Mouse (Mus musculus) limb, embryonic 15.5 days (tissue): ENCODE data around the gene Gm10803. TPM values are rescaled to one million over a fixed set of nuclear protein-coding genes. Genes with fewer than 3 reads are reported as not detected.
"Not testable (repeated sequence)": the region's sequence is repeated elsewhere in the genome, so short reads cannot be mapped to it uniquely, and the experiment has no call there.

ENCODE experiments used
- ATAC-seq: fragments of 200-750 bp; cut with Nextera tagmentation; 2 replicates; pipeline ENCODE4 v1.8.0; 2017; ENCODE audit warnings: low read depth, moderate TSS enrichment; ENCODE audit not compliant: insufficient number of reproducible peaks, low FRiP score, low TSS enrichment
- H3K27ac ChIP-seq: fragments of 300-500 bp; sonication (generic); 2 replicates; pipeline ENCODE4 v1.5.1; 2015; ENCODE audit warnings: moderate library complexity, mild to moderate bottlenecking, inconsistent platforms
- H3K27me3 ChIP-seq: fragments of 300-500 bp; sonication (generic); 2 replicates; pipeline ENCODE4 v1.6.1; 2015; ENCODE audit warnings: inconsistent platforms
- H3K36me3 ChIP-seq: fragments of 300-500 bp; sonication (generic); 2 replicates; pipeline ENCODE4 v1.6.1; 2015; ENCODE audit warnings: inconsistent platforms
- H3K4me1 ChIP-seq: fragments of 300-500 bp; sonication (generic); 2 replicates; pipeline ENCODE4 v1.6.1; 2015; ENCODE audit warnings: inconsistent platforms
- H3K4me2 ChIP-seq: fragments of 300-500 bp; sonication (generic); 2 replicates; pipeline ENCODE4 v1.6.1; 2015; ENCODE audit warnings: mild to moderate bottlenecking, inconsistent platforms
- H3K4me3 ChIP-seq: fragments of 300-500 bp; sonication (generic); 2 replicates; pipeline ENCODE4 v1.5.1; 2015; ENCODE audit warnings: mild to moderate bottlenecking, inconsistent platforms
- H3K9ac ChIP-seq: fragments of 300-500 bp; sonication (generic); 2 replicates; pipeline ENCODE4 v1.6.1; 2015; ENCODE audit warnings: inconsistent platforms
- H3K9me3 ChIP-seq: fragments of 300-500 bp; sonication (generic); 2 replicates; pipeline ENCODE4 v1.6.1; 2016; ENCODE audit warnings: inconsistent platforms
- WGBS: fragments of 180-500 bp; shearing (Covaris S2); methylation state at CpG from one replicate; pipeline ENCODE4 v1.1.7; 2015; 5-methylcytosine and 5-hydroxymethylcytosine counted together
- polyA plus RNA-seq: library from polyadenylated mRNA; unstranded; fragments of >200 nt; fragmentation: Nextera tagmentation; extraction: Ambion mirVana; gene quantifications from 2 replicates; pipeline ENCODE4 v1.2.1, GENCODE M21; 2015

Gene Gm10803
- not detected in 2 replicates for polyA plus RNA-seq

- H3K27me3 ChIP-seq, ATAC-seq, H3K27ac ChIP-seq, H3K9ac ChIP-seq, H3K4me1 ChIP-seq, H3K9me3 ChIP-seq, H3K36me3 ChIP-seq, H3K4me3 ChIP-seq, H3K4me2 ChIP-seq: not testable (repeated sequence)
- WGBS: 88% methylated on average over 2 of the region's 2 CpGs
These were observed at the start of gene Gm10803 for GRCm38 (mm10) chr2:93560268-93560667. Gene Gm10803, plus strand, starts transcription at chr2:93560568.

GRCm38 (mm10) chr2:93510839-93511238 is 49.5 kb upstream of the Gm10803 start:
- ATAC-seq: no peak
- no peak overlapping the region for H3K4me3 ChIP-seq
- H3K9ac ChIP-seq: no peak overlapping the region
- 93% methylated on average over 1 of the region's 1 CpGs for WGBS
- no peaks in the 10 kb centered on the region for H3K27me3 ChIP-seq
- no peaks in the 10 kb centered on the region for H3K36me3 ChIP-seq
- no peaks in the 10 kb centered on the region for H3K9me3 ChIP-seq
- no peak overlapping the region for H3K4me2 ChIP-seq
- peaks cover 12% of the 10 kb centered on the region for H3K4me1 ChIP-seq
- H3K27ac ChIP-seq: no peak overlapping the region

GRCm38 (mm10) chr2:93512130-93512529 is 48.2 kb upstream of the Gm10803 start:
- Histone ChIP-seq H3K9ac (no peak overlapping the region), H3K27me3 (no peaks in the 10 kb centered on the region), H3K4me3 (no peak overlapping the region), H3K36me3 (no peaks in the 10 kb centered on the region), H3K4me1 (peaks cover 14% of the 10 kb centered on the region), H3K27ac (no peak overlapping the region), H3K9me3 (no peaks in the 10 kb centered on the region), H3K4me2 (no peak overlapping the region)
- 53% methylated on average over 7 of the region's 7 CpGs for WGBS
- no peak for ATAC-seq

- no peaks in the 10 kb centered on the region for H3K9me3 ChIP-seq
- H3K4me3 ChIP-seq: no peak overlapping the region
- 75% methylated on average over 4 of the region's 4 CpGs for WGBS
- no peaks in the 10 kb centered on the region for H3K36me3 ChIP-seq
- H3K27me3 ChIP-seq: no peaks in the 10 kb centered on the region
- peaks cover 14% of the 10 kb centered on the region for H3K4me1 ChIP-seq
- H3K9ac ChIP-seq: no peak overlapping the region
- no peak for ATAC-seq
- no peak overlapping the region for H3K27ac ChIP-seq
- H3K4me2 ChIP-seq: no peak overlapping the region
These were observed 45.1 kb upstream of the Gm10803 start for GRCm38 (mm10) chr2:93515246-93515645.

- no peak overlapping the region for H3K9ac ChIP-seq
- H3K27me3 ChIP-seq: peaks cover 6% of the 10 kb centered on the region
- H3K4me2 ChIP-seq: no peak overlapping the region
- no peak overlapping the region for H3K27ac ChIP-seq
- 53% methylated on average over 4 of the region's 4 CpGs for WGBS
- H3K4me1 ChIP-seq: peaks cover 29% of the 10 kb centered on the region
- no peaks in the 10 kb centered on the region for H3K9me3 ChIP-seq
- no peak for ATAC-seq
- no peaks in the 10 kb centered on the region for H3K36me3 ChIP-seq
- no peak overlapping the region for H3K4me3 ChIP-seq
These were observed 39.3 kb upstream of the Gm10803 start for GRCm38 (mm10) chr2:93521042-93521441.

GRCm38 (mm10) chr2:93521571-93521970 is 38.8 kb upstream of the Gm10803 start:
- H3K4me3 ChIP-seq: no peak overlapping the region
- H3K27ac ChIP-seq: no peak overlapping the region
- no peak overlapping the region for H3K4me2 ChIP-seq
- no peak for ATAC-seq
- H3K9me3 ChIP-seq: no peaks in the 10 kb centered on the region
- H3K9ac ChIP-seq: no peak overlapping the region
- WGBS: 42% methylated on average over 6 of the region's 6 CpGs
- peaks cover 28% of the 10 kb centered on the region for H3K4me1 ChIP-seq
- no peaks in the 10 kb centered on the region for H3K36me3 ChIP-seq
- peaks cover 6% of the 10 kb centered on the region for H3K27me3 ChIP-seq

GRCm38 (mm10) chr2:93522005-93522404 is 38.4 kb upstream of the Gm10803 start:
- Histone ChIP-seq H3K9ac (no peak overlapping the region), H3K4me2 (no peak overlapping the region), H3K36me3 (no peaks in the 10 kb centered on the region), H3K27ac (no peak overlapping the region), H3K4me1 (peaks cover 28% of the 10 kb centered on the region), H3K4me3 (no peak overlapping the region), H3K9me3 (no peaks in the 10 kb centered on the region), H3K27me3 (peaks cover 6% of the 10 kb centered on the region)
- 23% methylated on average over 16 of the region's 16 CpGs for WGBS
- no peak for ATAC-seq

- H3K27ac ChIP-seq: no peak overlapping the region
- no peaks in the 10 kb centered on the region for H3K36me3 ChIP-seq
- no peak overlapping the region for H3K4me3 ChIP-seq
- no peak overlapping the region for H3K4me2 ChIP-seq
- peaks cover 6% of the 10 kb centered on the region for H3K27me3 ChIP-seq
- ATAC-seq: no peak
- 32% methylated on average over 16 of the region's 16 CpGs for WGBS
- no peak overlapping the region for H3K9ac ChIP-seq
- no peaks in the 10 kb centered on the region for H3K9me3 ChIP-seq
- peaks cover 28% of the 10 kb centered on the region for H3K4me1 ChIP-seq
These were observed 35.2 kb upstream of the Gm10803 start for GRCm38 (mm10) chr2:93525033-93525762.

GRCm38 (mm10) chr2:93529602-93530001 is 30.8 kb upstream of the Gm10803 start:
- Histone ChIP-seq H3K4me3 (no peak overlapping the region), H3K27ac (no peak overlapping the region), H3K9me3 (no peaks in the 10 kb centered on the region), H3K27me3 (0 out of 2 replicates have a peak, but pooled peaks cover 4% of the 10 kb centered on the region), H3K36me3 (no peaks in the 10 kb centered on the region), H3K4me2 (no peak overlapping the region), H3K9ac (no peak overlapping the region), H3K4me1 (peaks cover 10% of the 10 kb centered on the region)
- 42% methylated on average over 4 of the region's 4 CpGs for WGBS
- no peak for ATAC-seq

GRCm38 (mm10) chr2:93533891-93534290 is 26.5 kb upstream of the Gm10803 start:
- no peak for ATAC-seq
- Histone ChIP-seq H3K27ac (no peak overlapping the region), H3K9ac (no peak overlapping the region)

GRCm38 (mm10) chr2:93537385-93537967 is 22.9 kb upstream of the Gm10803 start:
- H3K27ac ChIP-seq: no peak overlapping the region
- ATAC-seq: no peak

More at GRCm38 (mm10) chr2:93533891-93534290, 26.5 kb upstream of the Gm10803 start:
- H3K4me3 ChIP-seq: no peak overlapping the region
- 0 out of 2 replicates have a peak, but pooled peaks cover 4% of the 10 kb centered on the region for H3K27me3 ChIP-seq
- WGBS: 71% methylated on average over 7 of the region's 7 CpGs
- H3K36me3 ChIP-seq: no peaks in the 10 kb centered on the region
- no peaks in the 10 kb centered on the region for H3K9me3 ChIP-seq
- H3K4me1 ChIP-seq: peaks cover 20% of the 10 kb centered on the region
- H3K4me2 ChIP-seq: no peak overlapping the region

GRCm38 (mm10) chr2:93538140-93538539 is 22.2 kb upstream of the Gm10803 start:
- Histone ChIP-seq H3K27me3 (no peaks in the 10 kb centered on the region), H3K27ac (no peak overlapping the region), H3K4me1 (peaks cover 20% of the 10 kb centered on the region), H3K4me3 (no peak overlapping the region), H3K9me3 (no peaks in the 10 kb centered on the region), H3K4me2 (no peak overlapping the region), H3K9ac (no peak overlapping the region), H3K36me3 (no peaks in the 10 kb centered on the region)
- ATAC-seq: no peak
- WGBS: 12% methylated on average over 6 of the region's 6 CpGs

More at GRCm38 (mm10) chr2:93537385-93537967, 22.9 kb upstream of the Gm10803 start:
- no peaks in the 10 kb centered on the region for H3K27me3 ChIP-seq
- no peak overlapping the region for H3K4me3 ChIP-seq
- 37% methylated on average over 3 of the region's 3 CpGs for WGBS
- H3K36me3 ChIP-seq: no peaks in the 10 kb centered on the region
- H3K9me3 ChIP-seq: no peaks in the 10 kb centered on the region
- no peak overlapping the region for H3K4me2 ChIP-seq
- H3K9ac ChIP-seq: no peak overlapping the region
- peaks cover 20% of the 10 kb centered on the region for H3K4me1 ChIP-seq
